Mouse (Mus musculus): Measurements from ENCODE around the gene Ajap1.

Ajap1 gene

GRCm38 (mm10) chr4:153482459-153483338 is at the start of gene Ajap1:
Gene Ajap1 (minus strand): TSS chr4:153482811.
- in situ Hi-C loops (cut with MboI, MseI), result loop anchor here in 1 of 2 experiments (25.0 kb wide), 1 partner anchor 1245 kb away; no protein-coding TSS in a partner anchor

GRCm38 (mm10) chr4:153530536-153530935 is 47.9 kb upstream of the Ajap1 start:
- in situ Hi-C loops (cut with MboI, MseI), result no loop called here

- in situ Hi-C loops (cut with MboI, MseI), result no loop called here
Measured at GRCm38 (mm10) chr4:153521601-153522000, 39.0 kb upstream of the Ajap1 start.

GRCm38 (mm10) chr4:153519888-153520287 is 37.3 kb upstream of the Ajap1 start:
- in situ Hi-C loops (cut with MboI, MseI), result no loop called here

- in situ Hi-C loops (cut with MboI, MseI), result no loop called here
Measured at GRCm38 (mm10) chr4:153519289-153519688, 36.7 kb upstream of the Ajap1 start.

- in situ Hi-C loops (cut with MboI, MseI), result no loop called here
Measured at GRCm38 (mm10) chr4:153515786-153516185, 33.2 kb upstream of the Ajap1 start.

- in situ Hi-C loops (cut with MboI, MseI), result no loop called here
Measured at GRCm38 (mm10) chr4:153514071-153514470, 31.5 kb upstream of the Ajap1 start.

GRCm38 (mm10) chr4:153511530-153511929 is 28.9 kb upstream of the Ajap1 start:
- in situ Hi-C loops (cut with MboI, MseI), result no loop called here

GRCm38 (mm10) chr4:153501936-153502335 is 19.3 kb upstream of the Ajap1 start:
- in situ Hi-C loops (cut with MboI, MseI), result no loop called here

- in situ Hi-C loops (cut with MboI, MseI), result loop anchor here in 1 of 2 experiments (25.0 kb wide), 1 partner anchor 1255 kb away; no protein-coding TSS in a partner anchor
Measured at GRCm38 (mm10) chr4:153492444-153492843, 9.8 kb upstream of the Ajap1 start.

GRCm38 (mm10) chr4:153489116-153489515 is 6.5 kb upstream of the Ajap1 start:
- in situ Hi-C loops (cut with MboI, MseI), result loop anchor here in 1 of 2 experiments (25.0 kb wide), 1 partner anchor 1252 kb away; no protein-coding TSS in a partner anchor

GRCm38 (mm10) chr4:153485913-153486312 is 3.3 kb upstream of the Ajap1 start:
- in situ Hi-C loops (cut with MboI, MseI), result loop anchor here in 1 of 2 experiments (25.0 kb wide), 1 partner anchor 1249 kb away; no protein-coding TSS in a partner anchor

- in situ Hi-C loops (cut with MboI, MseI), result loop anchor here in 1 of 2 experiments (25.0 kb wide), 1 partner anchor 1247 kb away; no protein-coding TSS in a partner anchor
Measured at GRCm38 (mm10) chr4:153484392-153484791, 1.8 kb upstream of the Ajap1 start.

GRCm38 (mm10) chr4:153481361-153482234 is 1.0 kb downstream of the Ajap1 start:
- in situ Hi-C loops (cut with MboI, MseI), result loop anchor here in 1 of 2 experiments (25.0 kb wide), 1 partner anchor 1244 kb away; no protein-coding TSS in a partner anchor

GRCm38 (mm10) chr4:153480551-153481262 is 1.9 kb downstream of the Ajap1 start:
- in situ Hi-C loops (cut with MboI, MseI), result loop anchor here in 1 of 2 experiments (25.0 kb wide), 1 partner anchor 1243 kb away; no protein-coding TSS in a partner anchor

GRCm38 (mm10) chr4:153479144-153479543 is 3.5 kb downstream of the Ajap1 start:
- in situ Hi-C loops (cut with MboI, MseI), result loop anchor here (10.0 to 25.0 kb wide), 2 partner anchors 1242 to 1536 kb away; no protein-coding TSS in a partner anchor

- in situ Hi-C loops (cut with MboI, MseI), result loop anchor here in 1 of 2 experiments (10.0 kb wide), 1 partner anchor 1541 kb away; no protein-coding TSS in a partner anchor
Measured at GRCm38 (mm10) chr4:153473480-153474252, 8.9 kb downstream of the Ajap1 start.

- in situ Hi-C loops (cut with MboI, MseI), result loop anchor here in 1 of 2 experiments (10.0 kb wide), 1 partner anchor 1545 kb away; no protein-coding TSS in a partner anchor
Measured at GRCm38 (mm10) chr4:153469712-153470111, 12.9 kb downstream of the Ajap1 start.

GRCm38 (mm10) chr4:153459934-153460333 is 22.7 kb downstream of the Ajap1 start:
- in situ Hi-C loops (cut with MboI, MseI), result no loop called here

- in situ Hi-C loops (cut with MboI, MseI), result no loop called here
Measured at GRCm38 (mm10) chr4:153459503-153459902, 23.1 kb downstream of the Ajap1 start.

Data from T-helper 17 cell (primary cell).